Mouse (Mus musculus) c-Kit-positive CD71-positive TER-119-negative erythroid progenitor cells, embryonic 14.5 days (primary cell): Measurements from ENCODE around the gene Gpatch2.

Source experiments
- DNase-seq: peaks from one replicate; pipeline ENCODE4 v3.0.0-alpha.2; 2013; ENCODE audit warnings: low read depth

Gpatch2 gene

DNA sequence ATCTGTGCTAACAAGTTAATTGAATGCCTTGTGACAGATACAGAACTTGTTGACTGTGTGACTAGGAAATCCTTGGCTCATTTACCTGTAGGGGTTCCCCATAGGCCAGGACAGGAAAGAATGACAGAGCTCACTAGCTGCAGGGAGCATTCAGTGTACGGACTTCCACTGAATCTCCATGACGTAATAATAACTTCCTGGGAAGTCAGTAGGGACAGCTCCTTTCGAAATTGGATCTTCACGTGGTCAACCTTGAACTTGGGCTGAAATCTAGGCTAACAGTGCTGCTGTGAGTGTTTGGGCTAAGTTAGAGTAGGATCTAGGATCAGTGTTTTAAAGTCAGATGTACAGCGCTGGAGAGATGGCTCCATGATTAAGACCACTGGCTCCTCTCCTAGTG lies 29.4 kb downstream of the Gpatch2 start:
- no peak for DNase-seq

DNA sequence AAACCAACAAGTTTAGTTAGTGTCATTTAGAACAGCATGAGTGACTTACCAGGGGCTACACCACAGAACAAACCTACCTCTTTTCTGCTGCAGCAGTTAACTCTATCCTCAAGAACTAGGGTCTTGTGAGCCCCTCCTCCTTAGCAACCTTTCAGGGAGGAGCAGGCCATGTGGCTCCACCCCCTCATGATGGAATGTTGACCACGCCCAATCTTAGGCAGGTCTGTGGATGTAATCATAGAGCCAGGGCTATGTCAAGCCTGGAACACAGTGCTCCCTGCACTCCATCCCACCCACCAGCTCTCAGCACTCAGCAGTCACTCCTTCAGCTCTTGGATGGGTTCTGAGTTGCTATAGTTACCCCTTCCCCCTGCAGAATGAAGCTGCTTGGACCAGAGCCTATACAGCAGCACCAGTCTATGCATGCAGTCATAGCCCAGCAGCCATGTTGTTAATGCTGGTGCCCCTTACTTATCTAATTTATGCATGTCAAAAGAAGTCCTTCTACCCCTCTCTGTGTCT lies 35.5 kb downstream of the Gpatch2 start:
- DNase-seq = no peak

DNA sequence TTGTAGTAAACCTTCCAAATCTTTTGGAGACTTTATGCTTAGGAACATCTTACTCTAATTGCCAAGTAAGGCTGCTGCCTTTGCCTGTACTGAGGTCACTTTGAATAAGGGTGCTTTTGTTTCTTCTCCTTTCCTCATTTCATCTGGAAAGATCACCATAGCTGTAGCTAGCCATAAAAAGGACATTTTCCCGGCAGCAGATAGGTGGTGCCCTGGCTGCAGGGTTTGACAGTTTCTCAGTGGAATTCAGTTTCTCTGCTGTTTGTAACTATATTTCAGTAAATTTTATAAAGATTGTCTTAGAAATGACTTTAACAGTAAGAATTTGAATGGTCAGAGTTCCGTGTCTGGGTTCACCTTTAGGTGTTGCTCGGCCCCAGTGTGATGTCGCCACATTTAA lies 43.4 kb downstream of the Gpatch2 start:
- no peak for DNase-seq

DNA sequence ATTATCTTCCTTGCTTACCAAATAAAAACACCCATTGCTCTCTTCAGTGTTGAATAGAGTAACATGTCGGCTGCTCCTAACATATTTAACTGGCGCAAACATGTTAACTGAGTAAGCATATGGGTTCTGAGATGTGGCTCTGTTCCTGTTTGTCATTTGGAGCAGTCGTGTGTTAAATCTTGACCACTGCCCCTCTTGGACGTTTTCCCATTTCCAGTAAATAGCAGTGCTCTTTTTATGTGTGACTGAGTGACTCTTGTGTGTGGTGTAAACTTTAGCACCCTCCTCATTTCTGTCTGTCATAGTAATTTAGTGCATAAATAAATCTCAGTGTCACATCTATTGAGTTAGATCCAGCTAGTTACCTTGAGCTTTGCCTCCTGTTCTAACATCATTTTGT lies 52.3 kb downstream of the Gpatch2 start:
- no peak for DNase-seq

DNA sequence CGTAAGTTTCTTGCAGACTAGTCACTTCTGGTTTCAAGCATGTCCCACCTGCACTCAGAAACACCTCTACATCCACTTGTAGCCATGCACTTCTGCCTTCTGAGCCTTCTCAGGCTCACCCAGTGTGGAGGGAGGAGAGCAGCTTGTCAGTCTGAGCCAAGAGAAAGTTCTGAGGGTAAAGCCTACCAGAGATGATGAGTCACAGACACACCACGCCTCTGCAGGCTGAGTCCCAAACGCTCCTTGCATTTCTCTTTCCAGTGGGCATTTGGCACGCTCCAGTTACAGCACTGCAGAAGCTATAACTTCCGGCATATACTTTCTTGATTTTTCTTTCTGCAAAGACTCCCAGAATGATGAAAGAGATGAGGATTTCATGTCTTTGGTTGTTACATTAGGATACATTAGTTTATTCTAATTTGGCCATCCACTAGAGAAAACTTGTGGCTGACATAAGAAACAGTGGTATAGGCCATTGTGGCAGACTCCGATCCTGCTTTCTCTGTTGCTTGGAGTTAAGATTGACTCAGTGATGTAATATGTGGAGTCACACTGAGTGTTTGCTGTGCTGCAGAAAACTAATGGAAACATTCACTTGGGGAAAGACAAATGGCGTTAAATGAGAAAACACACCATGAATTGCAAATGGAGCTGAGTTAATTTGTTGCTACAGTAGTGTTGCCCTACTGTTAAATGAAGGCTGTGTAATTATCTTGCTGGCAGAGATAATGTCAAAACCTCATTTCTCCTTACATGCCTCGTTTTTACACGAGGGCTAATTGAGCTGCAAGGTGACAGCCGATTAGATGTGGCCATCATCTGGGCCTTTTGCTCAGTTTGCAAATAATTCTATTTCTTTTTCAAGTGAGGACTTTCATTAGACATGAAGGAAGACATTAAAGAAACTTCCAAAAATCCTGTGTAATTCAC lies 55.3 kb downstream of the Gpatch2 start:
- DNase-seq = no peak

DNA sequence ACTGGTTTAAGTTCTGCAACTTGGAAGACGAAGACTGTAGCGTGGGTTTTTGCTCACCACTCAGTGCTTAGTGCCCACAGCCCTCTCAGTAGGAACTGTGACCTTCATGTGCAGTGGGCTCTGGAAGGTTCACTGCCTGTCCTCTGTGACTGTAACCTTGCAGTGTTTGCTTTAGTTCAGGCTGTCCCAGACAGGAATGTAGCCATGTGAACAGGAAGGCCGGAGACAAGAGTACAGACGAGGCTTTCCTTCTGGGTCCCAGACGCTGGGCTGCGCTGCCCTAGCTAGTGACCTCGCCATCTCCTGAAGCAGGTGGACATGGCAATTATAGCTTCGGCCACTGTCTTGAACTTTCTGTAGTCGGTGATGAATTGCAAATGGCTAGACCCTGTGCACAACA lies 62.0 kb downstream of the Gpatch2 start:
- no peak for DNase-seq

DNA sequence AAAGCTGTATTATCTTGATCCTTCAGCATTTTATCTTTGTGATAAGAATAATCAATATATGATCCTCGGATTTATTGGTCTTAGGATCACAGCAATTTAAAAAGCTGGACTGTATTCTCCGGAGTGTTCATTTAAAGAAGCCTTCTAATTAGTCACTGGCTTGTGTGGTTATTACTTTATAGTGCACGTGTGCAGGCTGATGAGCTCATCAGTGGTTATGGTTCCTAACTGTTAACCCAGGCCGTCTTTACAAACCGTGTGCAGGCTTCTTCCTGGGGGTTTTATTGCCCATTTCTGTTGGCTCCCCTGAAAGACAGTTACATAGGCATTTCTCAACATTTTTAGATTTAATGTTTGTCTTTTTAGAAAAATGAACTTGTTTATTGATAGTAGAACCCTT lies 63.2 kb downstream of the Gpatch2 start:
- DNase-seq = no peak

DNA sequence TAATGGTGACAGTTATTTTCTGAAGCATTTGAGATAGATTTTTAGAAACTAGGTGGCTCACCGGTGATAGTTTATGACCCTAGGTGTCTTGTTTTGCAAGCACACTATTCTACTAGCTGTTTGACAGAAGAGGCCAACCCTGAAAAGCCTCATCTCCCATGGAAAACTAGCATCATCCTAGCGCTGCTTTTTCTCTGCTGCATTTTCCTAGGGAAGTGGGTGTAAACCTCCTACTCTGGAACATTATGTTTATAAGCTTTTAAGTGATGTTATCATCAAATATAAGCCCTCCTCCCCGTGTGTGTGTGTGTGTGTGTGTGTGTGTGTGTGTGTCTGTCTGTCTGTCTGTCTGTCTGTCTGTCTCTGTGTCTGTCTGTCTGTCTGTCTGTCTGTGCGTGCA lies 64.5 kb downstream of the Gpatch2 start:
- no peak for DNase-seq

DNA sequence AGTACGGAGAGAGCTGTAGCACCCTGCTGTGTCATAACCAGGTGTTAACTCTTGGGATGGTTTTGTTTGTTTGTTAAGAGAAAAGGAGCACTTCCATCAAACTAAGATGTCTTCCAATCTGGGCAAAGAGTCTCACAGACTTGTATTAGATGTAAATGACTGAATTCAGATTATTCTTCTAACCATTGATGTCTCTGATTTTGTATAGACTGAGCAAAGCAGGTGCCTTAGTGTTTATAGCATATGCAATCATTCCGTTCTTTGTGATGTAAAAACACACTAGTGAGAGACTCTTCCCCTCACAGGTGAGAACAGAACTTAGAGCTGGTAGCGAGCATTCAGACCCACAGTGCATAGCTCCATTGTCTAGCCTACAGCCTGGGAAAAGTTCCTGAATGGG lies 67.0 kb downstream of the Gpatch2 start:
- no peak for DNase-seq

DNA sequence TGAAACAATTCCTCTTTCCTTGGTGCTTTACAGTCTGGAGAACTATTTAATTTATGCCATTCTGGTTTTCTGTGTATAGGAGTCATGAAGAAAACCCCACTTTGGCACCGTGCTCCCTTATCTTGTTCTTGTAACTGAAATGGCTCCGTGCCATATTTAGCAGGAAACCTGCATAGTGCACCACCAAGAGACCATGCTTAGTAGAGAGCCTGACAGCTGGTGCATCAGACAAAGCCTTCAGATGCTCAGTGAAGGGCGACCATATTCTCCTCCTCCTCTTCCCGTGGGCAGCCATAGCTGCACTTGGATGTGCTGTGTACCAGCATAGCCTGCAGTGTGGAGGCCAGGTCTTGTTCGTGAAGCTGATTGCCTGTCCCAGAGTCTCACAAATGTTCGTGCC lies 67.5 kb downstream of the Gpatch2 start:
- no peak for DNase-seq

DNA sequence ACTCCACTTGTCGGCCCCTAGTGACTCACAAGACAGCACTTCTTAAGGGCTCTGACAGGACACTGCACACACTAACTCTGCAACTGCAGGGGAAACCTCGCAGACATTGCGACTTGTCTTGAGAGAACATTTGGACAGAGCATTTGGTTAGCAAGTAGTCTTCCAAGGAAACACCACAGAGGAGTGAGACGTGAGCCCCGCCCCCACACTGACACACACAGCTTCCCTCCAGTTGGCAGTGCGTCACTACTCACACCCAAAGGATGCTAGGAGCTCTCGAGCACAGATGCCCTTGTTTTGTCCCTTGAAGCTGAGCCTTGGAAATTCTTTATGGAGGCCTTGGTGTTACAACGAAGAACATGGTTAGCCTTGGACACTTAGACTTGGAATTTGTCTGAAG lies 70.4 kb downstream of the Gpatch2 start:
- DNase-seq = no peak

DNA sequence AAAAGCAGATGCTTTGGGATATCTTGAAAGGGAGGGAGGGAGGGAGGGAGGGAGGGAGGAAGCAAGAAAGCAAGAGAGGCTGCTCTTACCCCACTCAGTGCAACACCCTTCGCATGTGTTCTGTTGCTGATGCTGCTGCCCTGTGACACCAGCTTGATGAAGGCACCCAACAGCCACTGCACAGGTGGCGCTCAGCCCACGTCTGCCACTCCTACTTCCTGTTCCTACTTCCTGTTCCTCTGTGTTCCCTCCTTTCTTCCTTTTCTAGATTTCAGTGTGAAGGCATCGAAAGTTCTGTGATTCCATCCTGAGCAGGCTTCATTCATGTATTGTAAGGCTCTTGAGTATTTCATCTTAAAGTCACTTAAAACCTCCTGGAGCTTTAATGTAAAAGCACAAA lies 71.1 kb downstream of the Gpatch2 start:
- no peak for DNase-seq

DNA sequence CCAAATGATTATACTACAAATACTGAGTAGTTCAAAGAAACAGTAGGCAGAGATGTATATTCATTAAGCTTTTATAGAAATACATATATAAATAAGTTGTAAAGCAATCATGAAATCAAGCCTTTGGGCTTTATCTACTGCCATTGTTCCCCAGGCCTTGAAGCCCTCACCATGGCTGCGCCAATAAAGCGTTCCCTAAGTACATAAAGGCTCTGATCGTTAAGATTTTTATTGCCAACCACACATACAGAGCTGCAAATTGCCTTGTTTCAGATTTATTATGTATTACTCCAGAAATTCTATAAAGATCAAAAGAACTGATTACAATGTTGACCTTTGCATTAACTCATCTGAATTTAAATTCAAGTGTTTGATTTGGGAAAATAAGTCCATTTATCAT lies 71.6 kb downstream of the Gpatch2 start:
- no peak for DNase-seq

DNA sequence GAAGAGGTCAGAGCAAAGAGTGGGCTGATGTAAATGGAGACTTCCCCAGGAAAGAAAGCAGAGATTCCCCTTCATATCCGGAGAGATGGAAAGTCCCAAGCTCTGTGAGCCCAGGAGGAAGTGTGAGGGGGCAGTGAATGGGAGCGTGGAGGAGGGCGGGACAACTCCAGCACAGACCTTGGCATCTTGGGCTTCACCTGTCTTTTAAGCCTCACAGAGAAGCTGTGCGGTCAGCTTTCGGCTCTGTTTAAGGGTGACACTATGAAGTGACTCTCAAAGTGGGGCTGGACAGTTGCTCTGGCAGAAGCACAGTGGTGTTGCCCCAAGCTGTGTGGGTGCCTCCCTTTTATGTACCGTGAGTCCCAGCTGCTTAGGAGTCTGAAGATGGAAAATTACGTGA lies 74.9 kb downstream of the Gpatch2 start:
- DNase-seq = no peak

DNA sequence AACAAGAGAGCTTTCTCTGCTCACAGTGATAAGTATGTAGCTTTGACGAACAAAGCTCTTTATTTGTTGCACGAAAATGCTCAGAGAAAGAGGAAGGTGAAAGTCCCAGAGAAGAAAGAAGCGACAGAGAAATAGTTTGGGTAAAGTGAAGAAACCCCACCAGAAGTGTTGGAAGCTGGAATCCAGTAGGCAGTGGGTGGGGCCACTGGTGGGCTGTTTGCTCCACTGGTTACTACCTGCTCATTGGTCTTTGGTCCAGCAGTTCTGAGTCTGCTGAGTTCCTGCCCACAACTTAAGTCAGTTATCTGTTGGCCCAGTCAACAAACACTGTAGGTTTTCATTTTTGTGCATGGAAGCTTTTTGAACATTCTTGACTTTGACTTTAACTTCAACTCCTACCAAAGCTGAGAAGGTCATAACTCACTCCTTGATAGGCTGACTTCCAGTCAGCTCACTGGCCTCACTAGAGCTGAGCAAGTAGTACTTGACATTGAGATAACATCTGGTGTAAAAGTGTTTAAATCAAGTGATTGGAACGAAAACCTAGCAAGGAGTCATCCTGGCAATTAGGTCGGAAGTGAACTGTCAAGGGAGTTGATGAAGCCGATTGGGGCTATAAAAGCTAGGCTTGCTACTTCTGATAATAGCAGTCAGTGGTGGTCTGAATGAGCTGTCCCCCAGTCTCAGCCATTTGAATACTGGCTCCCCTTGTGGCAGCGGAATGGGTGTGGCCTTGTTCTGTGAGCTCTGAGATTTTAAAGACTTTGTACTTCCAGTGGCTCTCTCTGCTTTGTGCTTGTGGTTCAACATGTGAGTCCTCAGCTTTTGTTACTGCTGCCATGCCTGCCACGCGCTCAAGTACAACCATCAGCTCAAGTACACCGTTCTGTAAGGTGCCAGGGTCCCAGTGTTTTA lies 76.4 kb downstream of the Gpatch2 start:
- DNase-seq = no peak

DNA sequence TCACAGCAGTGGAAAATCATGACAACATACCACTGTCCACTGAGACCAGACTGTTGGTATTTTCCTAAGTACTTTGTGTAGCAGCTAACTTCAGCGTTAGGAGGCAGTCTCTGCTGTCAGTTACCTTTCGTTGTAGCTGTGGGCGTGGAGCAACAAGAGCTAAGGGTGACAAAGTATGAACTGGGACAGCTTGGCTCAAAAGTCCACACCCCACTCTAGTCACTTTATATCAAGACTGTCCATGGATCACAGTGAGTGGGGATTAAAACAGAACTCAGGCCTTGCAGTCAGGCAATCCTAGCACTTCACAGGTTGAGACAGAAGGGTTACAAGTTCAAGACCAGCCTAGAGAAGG lies 77.1 kb downstream of the Gpatch2 start:
- no peak for DNase-seq

DNA sequence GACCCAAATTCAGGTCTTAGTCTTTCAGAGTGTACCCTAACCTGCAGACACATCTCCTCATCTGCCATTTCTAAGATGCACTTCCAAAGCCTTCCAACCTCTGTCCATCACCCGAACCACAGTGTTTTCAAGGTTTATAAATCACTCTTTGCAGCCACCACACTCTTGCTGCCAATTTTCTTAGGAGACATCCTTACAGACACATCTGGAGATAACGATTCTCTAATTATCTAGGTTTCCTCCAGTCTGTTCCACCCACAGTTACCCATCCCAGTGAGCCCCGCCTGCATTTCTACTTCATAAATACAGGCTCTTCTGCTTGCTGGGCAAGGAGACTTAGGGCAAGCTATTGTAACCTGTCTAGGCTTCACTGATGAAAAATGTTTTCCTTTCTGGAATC lies 77.9 kb downstream of the Gpatch2 start:
- DNase-seq = no peak

DNA sequence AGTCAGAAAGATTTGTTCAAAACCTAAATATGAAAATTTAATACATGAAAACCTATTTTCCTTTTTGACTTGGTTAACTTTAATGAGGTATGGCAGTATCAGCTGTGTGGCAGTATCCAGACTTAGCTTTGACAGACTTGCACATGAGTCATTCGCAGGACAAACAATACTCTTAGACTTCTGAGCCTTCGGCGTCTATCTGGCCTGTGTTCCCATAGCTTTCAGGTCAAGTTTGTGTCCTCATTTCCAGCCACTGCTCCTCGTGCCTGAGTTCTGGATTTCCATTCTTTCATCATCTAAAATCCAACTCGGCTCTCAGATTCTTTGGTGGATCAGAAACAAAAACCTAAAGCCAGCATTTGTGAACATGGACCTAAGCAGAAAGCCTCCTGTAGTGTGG lies 79.2 kb downstream of the Gpatch2 start:
- no peak for DNase-seq

DNA sequence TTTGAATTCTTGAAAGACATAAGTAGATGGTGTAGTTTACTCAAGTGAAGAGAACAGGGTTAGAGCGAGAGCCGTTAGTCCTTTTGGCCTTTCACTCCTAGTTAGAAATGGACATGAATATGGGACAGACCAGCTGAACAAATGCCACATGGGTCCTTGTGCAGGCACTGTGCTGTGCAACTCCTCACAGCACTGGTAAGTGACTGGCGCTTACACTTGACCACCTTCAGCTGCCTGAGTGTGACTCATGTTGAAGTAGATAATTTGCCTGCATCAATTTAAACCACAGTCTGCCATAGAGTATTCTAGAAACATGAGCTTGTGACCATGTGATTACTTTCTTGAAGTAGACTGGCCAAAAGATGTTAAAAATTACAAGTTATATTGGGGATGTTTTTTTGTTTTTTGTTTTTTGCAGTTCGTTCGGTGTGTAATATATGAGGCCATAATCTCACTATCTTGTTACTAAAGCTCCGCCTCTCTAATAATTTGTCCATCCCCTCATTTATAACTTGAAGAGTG lies 79.8 kb downstream of the Gpatch2 start:
- no peak for DNase-seq

DNA sequence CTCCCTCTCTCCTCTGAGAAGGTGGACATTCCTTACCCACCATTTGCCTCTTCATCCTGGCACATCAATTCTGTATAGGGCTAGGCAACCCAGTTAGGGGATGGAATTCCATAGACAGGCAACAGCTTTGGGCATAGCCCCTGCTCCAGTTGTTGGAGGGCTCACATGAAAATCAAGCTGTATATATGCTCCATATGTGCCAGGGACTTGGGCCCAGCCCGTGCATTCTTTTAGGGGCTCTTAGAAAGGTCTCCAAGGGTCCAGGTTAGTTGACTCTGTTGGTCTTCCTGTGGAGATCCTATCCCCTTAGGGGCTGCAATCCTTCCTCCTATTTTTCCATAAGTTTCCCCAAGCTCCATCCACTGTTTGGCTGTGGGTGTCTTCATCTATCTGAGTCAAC lies 80.4 kb downstream of the Gpatch2 start:
- DNase-seq = no peak

DNA sequence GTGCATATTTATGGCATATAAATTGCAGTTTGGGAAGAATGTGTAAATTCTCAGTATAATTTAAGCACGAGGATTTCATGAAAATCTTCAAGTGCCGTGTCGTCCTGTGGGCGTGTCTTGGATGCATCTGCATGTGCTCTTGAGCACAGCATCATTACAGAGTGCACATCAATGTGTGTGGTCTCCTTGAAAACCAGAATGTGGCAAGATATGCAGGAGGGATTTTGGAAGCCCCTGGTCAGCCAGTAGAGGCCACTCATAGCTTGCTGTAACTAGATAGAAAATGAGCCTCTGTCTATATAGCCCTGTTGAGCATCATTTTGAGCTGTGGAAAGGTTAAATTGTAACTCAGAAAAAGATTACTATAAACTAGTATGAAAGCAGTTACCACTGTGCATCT lies 83.9 kb downstream of the Gpatch2 start:
- DNase-seq = no peak

DNA sequence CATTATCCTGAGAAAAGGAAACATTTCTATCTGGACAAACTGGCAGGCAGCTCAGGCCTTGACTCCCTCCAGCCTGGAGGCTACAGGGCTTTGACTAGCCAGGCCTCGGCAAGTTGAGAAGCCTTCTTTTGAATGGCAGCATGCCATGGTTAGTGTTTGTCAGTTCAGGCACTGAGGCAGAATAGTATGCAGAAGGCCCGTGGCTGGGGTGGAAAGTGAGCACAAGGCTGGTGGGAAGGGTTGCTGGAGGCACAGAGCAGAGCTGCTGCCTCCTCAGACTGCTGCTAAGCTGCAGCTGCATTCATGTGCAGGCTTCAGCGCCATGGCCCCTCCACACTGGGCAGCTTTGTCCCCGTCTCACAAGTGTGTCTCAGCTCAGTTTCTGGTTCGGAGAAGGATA lies 85.3 kb downstream of the Gpatch2 start:
- no peak for DNase-seq

DNA sequence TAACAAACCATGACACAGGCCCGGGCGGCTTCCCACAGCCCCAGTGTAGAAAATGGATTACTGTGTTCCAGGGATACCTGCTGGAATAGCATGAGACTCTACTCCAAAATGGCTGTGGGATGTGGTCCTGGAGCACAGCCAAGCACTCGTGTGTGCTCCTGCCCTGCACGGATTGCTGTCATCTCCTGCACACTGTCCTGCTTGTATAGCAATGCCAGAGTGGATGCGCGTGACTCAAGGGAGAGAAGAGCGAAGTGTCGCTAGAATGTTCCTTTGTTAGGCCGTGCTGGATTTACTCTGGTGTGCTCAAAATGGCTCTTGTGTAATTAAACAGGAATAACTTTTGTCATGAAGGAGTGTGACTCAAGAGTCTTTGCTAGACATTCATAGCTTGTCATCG lies 87.9 kb downstream of the Gpatch2 start:
- DNase-seq = no peak
